Mouse (Mus musculus): ENCODE results near the gene Gabbr1.

The Gabbr1 gene

DNA sequence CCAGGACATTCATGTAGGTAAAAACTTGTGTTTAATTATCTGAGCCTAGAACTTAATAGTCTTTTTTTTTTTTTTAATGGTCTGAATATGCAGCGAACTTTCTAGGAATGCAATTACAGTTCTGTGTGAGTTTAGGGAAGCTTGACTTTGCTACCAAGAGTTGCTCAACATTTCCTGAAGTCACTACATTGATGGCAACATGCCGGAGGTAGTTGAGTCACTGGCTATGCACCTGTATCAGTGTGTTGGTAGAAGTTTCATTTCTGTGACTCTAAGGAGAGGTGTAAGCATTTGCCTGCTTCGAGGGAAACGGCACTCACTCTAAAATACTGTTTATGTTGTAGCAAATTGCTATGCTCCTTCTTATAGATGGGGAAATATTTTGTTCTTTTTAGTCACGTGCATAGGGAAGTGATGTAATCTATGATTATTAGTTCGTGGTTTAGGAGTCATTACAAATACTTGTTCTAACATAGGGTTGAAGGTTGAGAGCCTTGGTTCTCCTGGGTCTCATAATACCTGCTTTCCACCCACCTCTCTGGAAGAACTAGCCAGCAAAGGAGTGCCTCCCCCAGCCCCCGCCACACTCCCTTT is 1.0 kb upstream of the Gabbr1 start:
- no peak for DNase-seq (ENCODE audit: low read depth, low spot score)

DNA sequence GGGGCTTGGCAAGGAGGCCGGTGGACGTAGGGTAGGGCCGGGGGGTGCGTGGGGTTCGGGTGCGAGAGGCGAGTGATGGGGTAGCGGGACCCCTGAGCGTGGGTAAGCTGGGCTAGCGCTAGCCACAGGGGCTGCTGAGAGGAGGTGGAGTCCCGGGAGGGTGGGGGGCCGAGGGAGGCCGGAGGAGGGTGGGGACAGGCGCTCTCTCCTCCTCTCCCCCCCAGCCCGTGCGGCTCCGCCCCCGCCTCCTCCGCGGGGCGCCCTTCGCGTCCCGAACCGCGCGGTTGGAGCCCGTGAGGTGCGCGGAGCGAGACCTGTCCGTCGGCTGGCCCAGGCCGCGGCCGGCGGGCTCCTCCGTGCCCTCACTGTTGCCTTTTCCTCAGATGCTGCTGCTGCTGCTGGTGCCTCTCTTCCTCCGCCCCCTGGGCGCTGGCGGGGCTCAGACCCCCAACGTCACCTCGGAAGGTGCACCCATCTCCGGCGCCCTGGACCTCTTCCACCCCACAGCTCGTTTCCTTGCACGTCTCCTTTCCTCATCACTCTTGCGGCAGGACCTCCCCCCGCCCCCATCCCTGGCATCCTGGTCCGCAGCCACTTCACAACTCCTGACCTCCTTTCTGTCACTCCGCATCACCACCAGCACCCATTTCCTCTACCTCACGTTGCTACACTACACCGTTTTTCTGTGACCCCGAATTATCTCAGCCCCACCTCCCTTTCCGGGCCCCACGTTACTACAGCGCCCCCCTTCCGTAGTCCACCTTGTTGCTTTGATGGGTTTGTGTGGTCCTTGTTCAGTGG is 746 bp downstream of the Gabbr1 start:
- DNase-seq (ENCODE audit: low read depth, low spot score) = peak; percentile 67

DNA sequence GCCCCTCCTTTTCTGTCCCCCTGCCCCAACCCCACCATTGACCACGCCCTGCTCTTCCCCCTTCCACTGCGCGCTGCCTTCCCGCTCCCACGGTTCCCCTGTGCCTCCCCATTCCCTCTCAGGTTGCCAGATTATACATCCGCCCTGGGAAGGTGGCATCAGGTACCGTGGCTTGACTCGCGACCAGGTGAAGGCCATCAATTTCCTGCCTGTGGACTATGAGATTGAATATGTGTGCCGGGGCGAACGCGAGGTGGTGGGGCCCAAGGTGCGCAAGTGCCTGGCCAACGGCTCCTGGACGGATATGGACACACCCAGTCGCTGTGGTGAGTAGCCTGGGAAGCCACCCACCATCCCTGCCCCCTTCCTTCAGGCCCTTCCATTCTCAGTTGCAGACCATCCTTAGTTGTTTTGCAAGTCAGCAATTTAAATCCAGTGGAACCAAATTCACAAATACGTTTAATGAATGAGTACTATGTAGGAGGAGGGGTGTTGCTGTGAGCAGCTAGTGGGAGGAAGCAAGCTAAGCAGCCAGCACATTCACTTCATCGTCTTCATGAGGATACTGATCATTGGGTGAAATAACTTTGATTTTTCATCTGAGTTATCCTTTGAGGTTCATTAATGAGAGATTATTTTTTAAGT is 1.7 kb downstream of the Gabbr1 start:
- DNase-seq (ENCODE audit: low read depth, low spot score) = peak; percentile 59

DNA sequence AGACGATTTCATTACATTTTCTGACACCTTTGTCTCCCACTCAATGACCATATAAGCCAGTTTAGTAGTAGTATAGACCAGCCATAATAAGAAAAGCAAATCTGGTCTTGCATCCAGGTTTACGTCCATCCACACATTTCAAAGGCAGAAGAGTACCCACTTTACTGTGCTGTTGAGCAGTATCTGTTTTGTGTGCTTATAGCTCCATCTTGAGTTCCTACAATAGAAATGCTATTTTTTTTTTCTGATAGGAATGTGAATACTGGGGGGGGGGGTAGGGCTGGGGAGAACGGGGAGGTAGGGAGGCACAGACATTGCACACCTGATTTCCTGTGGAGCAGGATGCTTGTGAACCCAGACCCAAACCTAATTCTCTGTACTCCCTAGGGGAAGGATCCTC is 2.2 kb downstream of the Gabbr1 start:
- DNase-seq (ENCODE audit: low read depth, low spot score) = peak; percentile 52

DNA sequence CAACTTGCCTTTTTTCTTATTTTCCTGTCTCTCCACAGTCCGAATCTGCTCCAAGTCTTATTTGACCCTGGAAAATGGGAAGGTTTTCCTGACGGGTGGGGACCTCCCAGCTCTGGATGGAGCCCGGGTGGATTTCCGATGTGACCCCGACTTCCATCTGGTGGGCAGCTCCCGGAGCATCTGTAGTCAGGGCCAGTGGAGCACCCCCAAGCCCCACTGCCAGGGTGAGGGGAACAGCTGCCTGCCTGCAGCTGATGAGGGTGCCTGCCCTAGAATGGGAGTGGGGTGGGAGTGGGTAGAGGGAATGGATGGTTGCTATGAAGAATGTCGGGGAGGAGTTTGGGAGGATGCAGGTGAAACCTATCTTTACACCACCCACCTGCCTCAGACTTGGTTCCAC is 2.6 kb downstream of the Gabbr1 start:
- DNase-seq (ENCODE audit: low read depth, low spot score) = no peak

DNA sequence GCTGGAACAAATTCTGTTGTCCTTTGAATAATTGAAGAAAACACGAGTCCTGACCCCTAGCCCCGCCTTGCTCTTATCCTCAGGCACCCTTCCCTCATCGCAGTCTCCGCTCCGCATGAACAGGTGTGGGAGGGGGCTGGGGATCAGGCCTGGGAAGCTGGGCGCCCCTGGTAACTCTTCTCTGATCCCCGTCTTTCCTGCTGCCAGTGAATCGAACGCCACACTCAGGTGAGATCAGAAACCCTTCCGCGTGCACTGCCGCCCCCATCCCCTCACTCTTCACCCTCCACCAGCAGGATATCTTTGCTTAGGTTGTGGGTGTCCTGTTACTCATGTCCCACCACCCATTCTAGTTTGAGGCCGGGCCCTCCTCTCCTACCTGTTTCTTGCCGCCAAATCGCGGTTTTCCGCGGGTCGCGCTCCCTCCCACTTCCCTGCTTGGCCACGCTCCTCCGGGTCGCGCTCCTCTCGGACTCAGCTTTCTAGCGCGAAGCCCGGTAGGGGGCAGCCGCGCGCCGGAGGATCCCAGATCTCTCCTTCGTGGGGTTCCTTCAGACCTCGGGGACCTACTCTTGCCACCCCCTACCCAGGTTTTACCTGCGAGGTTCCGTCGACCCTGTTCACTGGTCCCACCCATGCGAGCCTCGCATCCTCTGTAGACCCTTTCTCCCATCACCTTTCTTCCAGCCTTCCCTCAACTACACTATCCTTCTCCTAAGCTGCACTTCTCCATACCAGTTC is 4.0 kb downstream of the Gabbr1 start:
- peak; percentile 72 for DNase-seq (ENCODE audit: low read depth, low spot score)

DNA sequence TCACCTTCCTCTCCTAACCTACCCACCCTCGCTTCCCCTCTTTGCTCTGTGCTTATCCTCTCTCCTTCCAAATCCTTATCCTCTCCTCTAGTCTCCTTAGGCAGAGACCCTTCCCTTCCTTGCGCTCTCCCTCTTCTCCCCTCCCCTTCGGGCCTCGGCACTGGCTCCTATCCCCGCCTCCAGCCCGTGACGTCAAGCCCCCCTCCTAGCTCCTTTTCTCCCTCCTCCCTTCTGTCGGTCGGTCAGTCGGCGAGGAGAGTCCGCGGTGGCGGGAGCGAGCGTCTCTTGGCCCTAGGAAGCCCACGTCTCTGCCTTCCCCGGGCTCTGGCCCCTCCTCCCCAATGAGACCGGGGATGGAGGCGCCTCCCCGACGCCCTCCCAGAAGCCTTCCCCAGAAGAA is 4.6 kb downstream of the Gabbr1 start:
- DNase-seq (ENCODE audit: low read depth, low spot score) = peak; percentile 84

DNA sequence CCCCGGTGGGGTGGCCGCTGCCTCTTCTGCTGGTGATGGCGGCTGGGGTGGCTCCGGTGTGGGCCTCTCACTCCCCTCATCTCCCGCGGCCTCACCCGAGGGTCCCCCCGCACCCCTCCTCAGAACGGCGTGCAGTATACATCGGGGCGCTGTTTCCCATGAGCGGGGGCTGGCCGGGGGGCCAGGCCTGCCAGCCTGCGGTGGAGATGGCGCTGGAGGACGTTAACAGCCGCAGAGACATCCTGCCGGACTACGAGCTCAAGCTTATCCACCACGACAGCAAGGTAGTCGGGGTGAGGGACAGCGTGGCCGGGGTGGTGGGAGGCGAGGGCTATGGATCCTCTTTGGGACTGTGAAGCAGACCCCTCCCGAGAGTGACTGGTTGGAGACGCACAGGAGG is 5.1 kb downstream of the Gabbr1 start:
- no peak for DNase-seq (ENCODE audit: low read depth, low spot score)

DNA sequence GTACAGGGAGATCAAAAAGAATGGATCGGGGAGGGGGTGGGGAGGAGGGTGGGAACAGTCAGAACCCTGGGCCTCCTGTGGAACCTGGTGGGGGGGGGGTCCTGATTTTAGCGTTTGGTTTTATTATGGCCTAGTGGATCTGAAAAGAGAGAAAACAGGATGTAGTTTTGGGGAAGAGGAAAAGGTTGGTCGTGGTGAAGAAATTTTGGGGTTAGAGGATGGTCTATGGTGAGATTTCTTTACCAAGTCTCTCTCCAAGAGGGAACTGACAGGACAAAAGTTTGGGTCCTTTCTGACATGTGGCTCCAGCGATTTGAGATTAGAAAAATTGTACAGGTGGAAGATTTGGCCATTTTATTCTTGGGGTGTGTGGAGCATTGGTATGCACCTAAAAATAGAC is 6.0 kb downstream of the Gabbr1 start:
- DNase-seq (ENCODE audit: low read depth, low spot score) = no peak

DNA sequence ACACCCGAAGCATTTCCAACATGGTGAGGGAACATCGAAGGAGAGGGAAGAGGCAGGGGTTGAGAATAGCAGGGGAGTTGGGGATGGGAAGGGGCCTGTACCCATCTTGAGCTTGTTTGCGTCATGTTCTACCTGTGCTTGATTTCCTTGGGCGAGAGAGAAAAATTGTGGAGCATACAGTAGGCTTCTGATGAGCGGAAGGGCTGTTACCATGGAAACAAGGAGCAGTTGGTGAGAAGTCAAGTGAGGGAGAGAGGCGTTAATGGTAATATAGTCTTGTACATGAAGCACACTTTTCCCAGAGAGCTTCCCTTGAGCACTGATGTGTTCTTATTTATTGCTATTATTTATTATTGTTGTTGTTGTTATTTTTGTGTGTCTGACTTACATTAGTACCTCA is 11.2 kb downstream of the Gabbr1 start:
- no peak for DNase-seq (ENCODE audit: low read depth, low spot score)

DNA sequence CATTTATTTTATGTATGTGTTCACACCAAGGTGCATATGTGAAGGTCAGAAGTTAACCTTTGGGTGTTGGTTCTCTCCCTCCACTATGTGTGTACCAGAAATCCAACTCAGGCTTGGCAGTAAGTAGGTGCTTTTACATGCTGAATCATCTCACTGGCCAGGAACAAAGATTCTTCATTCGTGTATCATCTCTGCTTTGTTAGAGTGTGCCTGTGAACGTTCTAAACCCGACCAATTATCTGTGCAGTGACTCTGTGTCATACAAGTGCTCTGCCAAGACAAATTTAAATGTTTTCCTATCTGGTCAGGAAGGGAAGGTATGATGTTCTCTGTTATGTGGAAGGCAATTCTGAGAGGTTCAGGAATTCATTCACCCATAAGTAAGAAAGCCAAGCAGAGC is 15.7 kb downstream of the Gabbr1 start:
- no peak for DNase-seq (ENCODE audit: low read depth, low spot score)

DNA sequence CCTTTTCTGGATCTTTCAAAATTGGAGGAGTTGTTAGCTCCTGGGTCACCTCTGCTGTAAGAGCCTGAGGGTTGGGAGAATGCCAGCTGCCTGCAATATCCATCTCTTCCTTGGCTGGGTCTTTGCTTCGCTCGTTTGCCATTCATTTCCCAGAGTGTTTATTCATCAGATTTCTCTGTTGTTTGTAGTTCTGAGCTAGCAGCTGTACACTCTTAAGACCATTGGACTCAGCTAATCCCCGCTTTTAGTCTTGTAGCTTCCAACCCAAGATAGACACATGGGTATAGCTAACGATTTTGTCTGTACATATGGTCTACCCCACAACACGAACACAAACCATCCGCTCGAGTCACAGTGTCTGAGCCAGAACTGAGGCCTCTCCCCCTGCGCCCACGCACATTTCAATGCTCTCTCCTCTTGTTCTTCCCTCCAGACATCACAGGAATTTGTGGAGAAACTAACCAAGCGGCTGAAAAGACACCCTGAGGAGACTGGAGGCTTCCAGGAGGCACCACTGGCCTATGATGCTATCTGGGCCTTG is 16.4 kb downstream of the Gabbr1 start:
- DNase-seq (ENCODE audit: low read depth, low spot score) = no peak

DNA sequence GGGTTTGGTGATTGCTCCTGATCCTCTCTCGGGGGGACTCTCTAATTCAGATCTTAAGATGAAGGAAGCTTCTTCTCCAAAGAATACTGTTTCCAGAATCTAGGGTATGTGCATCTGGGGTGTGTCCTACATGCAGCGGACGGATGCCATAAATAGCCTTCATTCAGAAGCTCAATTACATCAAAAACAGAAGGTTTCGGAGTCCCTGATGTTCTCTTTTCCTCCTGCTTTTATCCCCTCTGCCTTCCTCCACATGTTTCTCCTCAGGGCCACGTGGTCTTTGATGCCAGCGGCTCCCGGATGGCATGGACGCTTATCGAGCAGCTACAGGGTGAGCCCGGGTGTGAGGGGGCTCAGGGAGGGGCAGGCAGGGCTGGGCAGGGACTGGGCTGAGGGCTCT is 17.3 kb downstream of the Gabbr1 start:
- no peak for DNase-seq (ENCODE audit: low read depth, low spot score)

DNA sequence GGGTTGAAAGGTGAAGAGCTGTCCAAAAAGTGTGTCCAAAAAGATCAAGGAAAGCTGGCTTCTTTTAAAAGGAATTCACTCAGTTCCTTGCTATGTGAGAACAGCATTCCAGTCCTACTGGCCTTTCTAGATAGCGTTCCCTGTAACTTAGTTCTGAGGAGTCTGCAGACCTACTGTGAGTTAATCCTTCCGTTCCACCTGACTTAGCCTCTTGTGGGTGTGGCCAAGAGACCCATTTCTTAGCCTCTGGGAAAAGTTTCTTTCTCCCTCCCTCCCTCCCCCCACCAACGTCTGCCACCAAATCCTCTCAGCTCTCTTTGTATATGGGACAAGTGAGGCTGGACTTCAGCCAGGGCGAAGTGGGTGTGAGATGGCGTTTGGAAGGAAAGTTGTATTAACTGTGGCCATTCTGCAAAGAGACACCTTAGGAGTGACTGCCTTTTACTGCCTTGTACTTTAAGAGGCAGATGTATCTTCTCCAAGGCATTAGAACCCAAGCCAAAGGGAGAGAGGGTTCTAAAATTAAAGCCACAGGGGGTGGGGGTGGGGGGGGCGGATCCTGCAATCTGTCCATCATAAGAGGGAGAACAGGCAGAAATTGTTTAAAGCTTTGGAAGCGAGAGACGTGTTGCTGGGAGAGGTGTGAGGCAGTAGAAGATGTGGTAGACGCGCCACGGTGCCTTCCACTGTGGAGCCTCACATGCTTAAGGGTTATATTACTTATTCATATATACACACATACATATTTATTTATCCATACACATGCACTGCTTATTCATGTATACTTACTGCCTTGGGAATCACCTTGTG is 18.1 kb downstream of the Gabbr1 start:
- DNase-seq (ENCODE audit: low read depth, low spot score) = no peak

DNA sequence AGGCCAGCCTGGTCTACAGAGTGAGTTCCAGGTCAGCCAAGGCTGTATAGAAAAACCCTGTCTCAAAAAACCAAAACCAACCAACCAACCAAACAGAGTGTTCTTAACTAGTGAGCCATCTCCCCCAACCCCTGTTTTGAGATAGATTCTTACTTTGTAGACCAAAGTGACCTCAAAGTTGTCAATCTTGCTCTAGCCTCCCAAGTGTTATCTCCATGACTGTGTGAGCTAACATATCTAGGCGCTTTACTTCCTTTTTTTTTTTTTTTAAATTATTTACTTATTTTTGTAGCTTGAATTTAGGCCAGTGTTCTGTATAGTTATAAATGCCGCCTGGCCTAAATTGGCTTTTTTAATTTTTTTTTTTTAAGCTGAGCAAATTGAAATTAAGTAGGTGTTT is 20.2 kb downstream of the Gabbr1 start:
- no peak for DNase-seq (ENCODE audit: low read depth, low spot score)

DNA sequence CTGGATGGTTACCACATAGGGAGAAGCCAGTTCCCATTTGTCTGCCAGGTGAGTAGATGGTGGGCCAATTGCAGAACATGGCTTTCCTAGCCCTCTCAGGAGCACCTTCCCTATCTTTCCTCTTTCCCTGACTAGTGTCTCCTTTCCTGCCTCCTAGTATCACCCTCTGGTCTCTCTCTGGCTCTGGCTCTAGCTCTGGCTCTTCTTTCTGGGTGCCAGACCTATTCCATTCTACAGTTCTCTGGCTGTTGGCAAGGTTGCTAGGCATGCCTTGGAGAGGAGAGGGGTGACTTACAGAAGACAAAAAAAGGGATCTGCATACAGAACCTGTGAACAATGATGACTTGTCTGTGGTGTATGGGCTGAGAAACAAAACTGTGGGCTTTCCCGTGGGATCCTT is 22.1 kb downstream of the Gabbr1 start:
- no peak for DNase-seq (ENCODE audit: low read depth, low spot score)

DNA sequence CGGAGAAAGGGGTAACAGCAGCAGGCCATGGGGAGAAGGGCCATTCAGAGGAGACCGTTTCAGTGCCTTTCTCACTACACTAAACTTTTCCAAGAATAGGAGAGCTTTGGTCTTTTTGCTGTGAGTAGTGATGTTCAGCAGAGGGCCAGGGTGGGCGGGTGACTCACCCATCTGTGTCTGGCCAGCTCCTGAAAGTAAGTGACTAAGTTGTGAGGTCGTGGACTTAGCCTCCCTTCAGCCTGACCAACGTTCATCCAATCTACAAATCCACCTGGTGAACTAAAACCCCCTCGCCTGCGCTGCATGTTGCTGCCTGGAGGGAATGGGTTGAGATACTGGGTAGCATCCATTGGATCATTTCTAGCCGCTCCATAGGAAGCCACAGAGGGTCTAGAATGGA is 24.4 kb downstream of the Gabbr1 start:
- no peak for DNase-seq (ENCODE audit: low read depth, low spot score)

DNA sequence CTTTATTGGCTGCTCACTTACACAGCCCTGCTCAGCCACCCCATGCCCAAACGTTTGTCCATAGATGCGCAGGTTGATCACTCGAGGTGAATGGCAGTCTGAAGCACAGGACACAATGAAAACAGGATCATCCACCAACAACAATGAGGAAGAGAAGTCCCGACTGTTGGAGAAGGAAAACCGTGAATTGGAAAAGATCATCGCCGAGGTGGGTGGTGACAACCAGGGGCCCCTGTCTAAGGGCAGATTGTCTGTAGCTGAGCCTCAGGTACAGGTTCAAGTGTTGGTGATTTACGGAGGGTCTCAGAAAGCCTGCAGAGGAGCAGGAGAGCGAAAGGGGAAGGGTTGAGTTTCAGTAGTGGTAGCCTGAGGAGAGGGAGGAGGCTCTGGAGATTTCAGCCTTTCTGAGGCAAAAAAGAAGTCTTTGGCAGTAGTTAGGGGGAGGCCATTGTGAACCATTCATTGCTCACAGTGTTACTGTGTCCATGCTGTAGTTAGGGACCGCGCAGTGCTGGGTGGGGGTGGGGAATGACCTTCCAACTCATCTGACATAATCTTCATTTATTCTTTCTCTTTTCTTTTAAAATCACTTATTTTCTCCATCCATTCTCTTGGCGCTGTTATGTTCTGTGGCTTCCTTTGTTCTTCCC is 26.4 kb downstream of the Gabbr1 start:
- peak; percentile 56 for DNase-seq (ENCODE audit: low read depth, low spot score)

DNA sequence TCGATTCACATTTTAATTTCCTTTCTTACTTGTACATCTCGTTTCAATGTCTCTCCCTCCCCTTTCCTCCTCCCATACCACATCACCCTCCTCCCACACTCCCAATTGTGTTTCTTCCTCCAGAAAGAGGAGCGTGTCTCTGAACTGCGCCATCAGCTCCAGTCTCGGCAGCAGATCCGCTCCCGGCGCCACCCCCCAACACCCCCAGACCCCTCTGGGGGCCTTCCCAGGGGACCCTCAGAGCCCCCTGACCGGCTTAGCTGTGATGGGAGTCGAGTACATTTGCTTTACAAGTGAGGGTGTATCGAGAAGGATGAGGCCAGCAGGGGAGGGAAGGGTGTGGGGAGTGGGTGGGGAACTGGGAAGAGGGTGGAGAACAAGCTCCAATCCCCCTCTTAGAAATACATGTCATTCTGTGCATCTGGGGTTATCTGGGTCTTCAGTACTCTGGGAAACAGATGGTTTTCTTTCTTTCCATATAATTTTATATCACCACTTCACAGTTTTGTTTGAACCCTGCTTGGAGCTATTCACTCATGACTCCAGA is 27.0 kb downstream of the Gabbr1 start:
- peak; percentile 70 for DNase-seq (ENCODE audit: low read depth, low spot score)

DNA sequence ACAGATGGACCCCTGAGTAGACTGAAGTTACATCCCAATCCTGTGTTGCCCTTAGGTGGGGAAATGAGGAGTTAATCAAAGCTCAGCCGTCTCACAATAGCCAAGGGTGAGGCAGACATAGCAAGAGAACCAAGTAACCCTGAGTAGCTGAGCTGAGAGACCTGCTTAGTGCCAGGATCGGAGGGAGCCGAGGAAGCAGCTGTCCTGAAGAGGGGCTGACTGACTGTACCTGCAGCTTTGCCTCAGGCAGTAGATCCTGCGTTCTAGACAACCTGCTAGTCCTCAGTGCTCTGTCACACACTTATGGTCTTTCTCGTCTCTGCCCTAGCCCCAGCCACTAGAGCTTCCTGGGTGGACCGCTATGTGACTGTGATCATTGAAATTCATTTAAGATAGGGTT is 29.4 kb downstream of the Gabbr1 start:
- no peak for DNase-seq (ENCODE audit: low read depth, low spot score)
